Mouse (Mus musculus) spleen, adult 2 months (tissue): Measurements from ENCODE around the gene Ywhag.

Source experiments
- CTCF ChIP-seq: fragments of 200-500 bp; IDR thresholded peaks from 2 replicates; pipeline ENCODE4 v1.5.1; 2011; ENCODE audit warnings: mild to moderate bottlenecking, inconsistent platforms; ENCODE audit not compliant: insufficient read depth, insufficient read length, insufficient replicate concordance; ENCODE audit errors: extremely low read depth
- POLR2A ChIP-seq: fragments of 200-500 bp; IDR thresholded peaks from 2 replicates; pipeline ENCODE4 v1.6.1; 2011; ENCODE audit warnings: low read depth, low read length, inconsistent platforms

- TF ChIP-seq CTCF, result no peak
- TF ChIP-seq POLR2A, result no peak
Observed at GRCm38 (mm10) chr5:135931526-135931925, 2.9 kb downstream of the Ywhag start.
